8 mouse cellular contexts compared by ENCODE assay signal in the genomic region with DNA sequence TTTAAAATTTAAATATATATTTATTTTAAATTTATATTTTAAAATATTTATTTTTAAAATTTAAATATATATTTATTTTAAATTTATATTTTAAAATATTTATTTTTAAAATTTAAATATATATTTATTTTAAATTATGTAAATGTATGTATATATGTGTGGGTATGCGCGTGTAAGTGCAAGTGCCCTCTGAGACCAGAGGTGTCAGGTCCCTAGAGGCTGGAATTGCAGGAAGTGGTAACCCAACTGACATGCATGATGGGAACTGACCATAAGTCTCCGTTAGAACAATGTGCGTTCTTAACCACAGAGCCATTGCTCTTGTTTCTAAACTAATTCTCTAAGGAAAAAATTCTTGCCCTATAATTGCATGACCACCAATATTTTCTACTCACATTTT.
A peak's percentile ranks its signal among the peaks of the same experiment; 100 is the strongest.
DNase-seq lines count a peak whose midpoint lies in the region; ATAC-seq lines count a peak whose summit lies in the region.
"Not testable (repeated sequence)": the region's sequence is repeated elsewhere in the genome, so short reads cannot be mapped to it uniquely, and the experiment has no call there.

No protein-coding gene starts in this region.

- peak; percentile 1 for DNase-seq in 416B (ENCODE audit: low read depth)
- not testable (repeated sequence) for DNase-seq in forebrain, embryonic 11.5 days (ENCODE audit: low spot score); midbrain, embryonic 11.5 days (ENCODE audit: low spot score, missing footprints); neural tube, embryonic 11.5 days (ENCODE audit: low spot score)
- peak; percentile 4 for DNase-seq in hindbrain, embryonic 11.5 days (ENCODE audit: low spot score)
- DNase-seq in mesoderm, embryonic 11.5 days (ENCODE audit: low read depth, low spot score) = peak; percentile 19
- DNase-seq in midbrain, embryonic 14.5 days = peak; percentile 11

- H3K27me3 ChIP-seq in forebrain, embryonic 11.5 days (ENCODE audit: control insufficient read depth, insufficient read depth, low read length); forebrain, embryonic 13.5 days; hindbrain, embryonic 11.5 days (ENCODE audit: control insufficient read depth, insufficient read depth, low read length); midbrain, embryonic 11.5 days (ENCODE audit: control insufficient read depth, insufficient read depth, low read length); midbrain, embryonic 14.5 days (ENCODE audit: control insufficient read depth, insufficient read depth, low read length); neural tube, embryonic 11.5 days (ENCODE audit: control insufficient read depth, insufficient read depth, low read length): not testable (repeated sequence)

- not testable (repeated sequence) for H3K4me2 ChIP-seq in forebrain, embryonic 11.5 days (ENCODE audit: low read depth, low read length, severe bottlenecking); forebrain, embryonic 13.5 days; hindbrain, embryonic 11.5 days (replicated peaks; ENCODE audit: low read depth, low read length); midbrain, embryonic 11.5 days; midbrain, embryonic 14.5 days (ENCODE audit: low read length); neural tube, embryonic 11.5 days (ENCODE audit: low read depth)

- 0 out of 2 replicates have a peak, but pooled peaks have one; percentile 67 for ATAC-seq in forebrain, embryonic 11.5 days (replicated peaks; ENCODE audit: low FRiP score)
- peak; percentile 66; the same call in 1 of the 2 replicates for ATAC-seq in forebrain, embryonic 13.5 days
- ATAC-seq in hindbrain, embryonic 11.5 days (ENCODE audit: low FRiP score); midbrain, embryonic 14.5 days (ENCODE audit: low FRiP score, low TSS enrichment): not testable (repeated sequence)
- ATAC-seq in midbrain, embryonic 11.5 days (ENCODE audit: low FRiP score) = 0 out of 2 replicates have a peak, but pooled peaks have one; percentile 64
- peak; percentile 71; the same call in 1 of the 2 replicates for ATAC-seq in neural tube, embryonic 11.5 days (ENCODE audit: insufficient read depth, low FRiP score, low TSS enrichment)

- H3K4me3 ChIP-seq in forebrain, embryonic 11.5 days (ENCODE audit: low read depth, low read length); forebrain, embryonic 13.5 days; hindbrain, embryonic 11.5 days (ENCODE audit: low read depth, low read length); midbrain, embryonic 11.5 days (ENCODE audit: low read depth, low read length); midbrain, embryonic 14.5 days (replicated peaks; ENCODE audit: low read depth, low read length); neural tube, embryonic 11.5 days (ENCODE audit: low read depth, low read length): not testable (repeated sequence)

- H3K9me3 ChIP-seq in forebrain, embryonic 11.5 days (ENCODE audit: control insufficient read depth, low read length); forebrain, embryonic 13.5 days (replicated peaks); hindbrain, embryonic 11.5 days (ENCODE audit: control insufficient read depth, low read length); midbrain, embryonic 11.5 days (ENCODE audit: control insufficient read depth, low read length); midbrain, embryonic 14.5 days (ENCODE audit: control insufficient read depth, low read length); neural tube, embryonic 11.5 days (ENCODE audit: control insufficient read depth, low read length): not testable (repeated sequence)

- not testable (repeated sequence) for H3K36me3 ChIP-seq in forebrain, embryonic 11.5 days (ENCODE audit: control insufficient read depth, insufficient read depth, low read length); forebrain, embryonic 13.5 days (ENCODE audit: poor library complexity, severe bottlenecking); hindbrain, embryonic 11.5 days (ENCODE audit: control insufficient read depth, insufficient read depth, low read length); midbrain, embryonic 11.5 days (ENCODE audit: control insufficient read depth, insufficient read depth, low read length); midbrain, embryonic 14.5 days (ENCODE audit: control insufficient read depth, insufficient read depth, low read length); neural tube, embryonic 11.5 days (ENCODE audit: control insufficient read depth, insufficient read depth, low read length)

- H3K27ac ChIP-seq in forebrain, embryonic 11.5 days (ENCODE audit: low read depth, low read length); forebrain, embryonic 13.5 days; hindbrain, embryonic 11.5 days (ENCODE audit: low read depth, low read length); midbrain, embryonic 11.5 days (ENCODE audit: low read depth, low read length); midbrain, embryonic 14.5 days (replicated peaks; ENCODE audit: low read depth, low read length); neural tube, embryonic 11.5 days (ENCODE audit: low read depth, low read length): not testable (repeated sequence)

- 94% methylated on average over 4 of the region's 4 CpGs for whole genome bisulfite sequencing in forebrain, embryonic 11.5 days
- 95% methylated on average over 4 of the region's 4 CpGs for WGBS in forebrain, embryonic 13.5 days
- WGBS in hindbrain, embryonic 11.5 days = 97% methylated on average over 4 of the region's 4 CpGs
- WGBS in midbrain, embryonic 11.5 days = 94% methylated on average over 4 of the region's 4 CpGs
- WGBS in midbrain, embryonic 14.5 days = 96% methylated on average over 4 of the region's 4 CpGs
- 94% methylated on average over 4 of the region's 4 CpGs for WGBS in neural tube, embryonic 11.5 days

- H3K4me1 ChIP-seq in forebrain, embryonic 11.5 days (replicated peaks; ENCODE audit: control insufficient read depth, insufficient read depth, low read length); forebrain, embryonic 13.5 days; hindbrain, embryonic 11.5 days (replicated peaks; ENCODE audit: control insufficient read depth, insufficient read depth, low read length); midbrain, embryonic 11.5 days (ENCODE audit: control insufficient read depth, insufficient read depth, low read length); midbrain, embryonic 14.5 days (ENCODE audit: control insufficient read depth, insufficient read depth, low read length); neural tube, embryonic 11.5 days (ENCODE audit: control insufficient read depth, insufficient read depth, low read length): not testable (repeated sequence)

- H3K9ac ChIP-seq in forebrain, embryonic 11.5 days (ENCODE audit: low read length); forebrain, embryonic 13.5 days; hindbrain, embryonic 11.5 days (ENCODE audit: low read depth, low read length); midbrain, embryonic 11.5 days (ENCODE audit: low read length); midbrain, embryonic 14.5 days (replicated peaks; ENCODE audit: low read length); neural tube, embryonic 11.5 days (ENCODE audit: low read length): not testable (repeated sequence)
